Mouse (Mus musculus): Measurements from ENCODE around the gene Plcb1.

The Plcb1 gene

DNA sequence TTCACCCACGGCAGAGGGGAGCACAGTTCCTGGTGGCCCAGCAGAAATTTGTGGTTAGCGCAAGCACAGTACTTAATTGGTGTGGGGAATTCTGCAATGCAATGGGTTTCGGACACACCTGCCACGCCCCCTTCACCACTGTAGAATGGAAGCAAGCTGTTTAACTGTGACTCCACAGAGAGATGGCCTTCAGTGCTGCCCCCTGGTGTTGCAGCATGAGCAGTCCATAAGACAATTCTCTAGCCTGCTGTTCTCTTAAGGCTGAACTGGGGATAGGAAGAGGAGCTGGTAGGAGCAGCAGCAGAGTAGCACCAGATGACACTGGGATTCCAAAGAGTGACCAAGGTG, 538.1 kb downstream of the Plcb1 start:
- peak; percentile 90 to 94 for DNase-seq

DNA sequence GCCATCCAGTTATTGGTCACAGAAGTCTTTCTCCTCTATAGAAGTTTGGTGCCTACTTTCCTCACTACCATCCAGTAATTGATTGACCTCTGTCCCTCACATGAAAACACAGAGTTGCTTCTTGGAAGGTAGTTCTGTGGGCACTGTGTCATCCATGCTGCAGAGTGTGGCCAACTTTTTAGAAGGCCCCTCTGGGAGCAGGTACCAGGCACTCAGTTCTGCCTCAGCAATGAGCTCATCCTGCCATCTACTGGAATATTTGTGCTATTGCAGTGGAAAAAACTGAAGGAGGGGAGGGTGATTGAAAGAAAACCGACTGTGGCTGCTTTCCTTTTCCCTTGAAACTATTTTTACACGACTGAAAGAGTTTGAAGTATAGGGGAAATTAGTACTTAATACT, 542.9 kb downstream of the Plcb1 start:
- DNase-seq: peak; percentile 17 to 53

DNA sequence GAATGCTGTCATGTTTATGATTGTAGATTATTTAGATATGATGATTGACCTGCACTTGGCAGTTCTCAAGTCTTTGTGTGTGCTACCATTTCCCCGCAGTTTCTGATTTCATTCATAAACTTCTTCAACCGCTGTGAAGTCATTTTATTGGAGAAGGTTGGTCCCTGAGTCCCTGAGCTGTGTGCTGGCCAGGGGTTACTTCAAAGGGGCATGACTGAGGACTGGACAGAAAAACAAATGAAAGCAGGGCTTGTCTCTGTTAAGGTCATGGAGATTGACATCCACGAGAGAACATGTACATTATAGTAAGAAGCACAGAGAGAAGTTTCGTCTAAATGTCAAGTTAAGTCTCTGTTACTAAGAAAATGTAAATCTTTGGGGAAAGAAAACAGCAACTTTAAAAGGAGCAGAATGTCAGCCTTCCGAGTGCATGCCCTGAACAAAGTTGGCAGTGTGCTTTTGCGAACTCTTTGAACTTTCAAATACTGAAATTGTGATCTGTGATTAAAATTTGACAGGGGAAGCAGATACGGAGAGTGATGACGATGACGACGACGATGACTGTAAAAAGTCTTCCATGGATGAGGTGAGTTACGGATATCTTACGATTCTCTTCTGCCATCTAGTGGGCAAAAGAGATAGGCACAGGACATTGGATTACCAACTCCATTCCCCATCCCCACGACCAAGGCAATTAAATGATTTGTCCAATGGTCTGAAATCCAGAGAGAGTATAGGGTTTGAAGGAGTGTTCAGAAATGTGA, 544.1 kb downstream of the Plcb1 start:
- peak; percentile 29 to 61 for DNase-seq

DNA sequence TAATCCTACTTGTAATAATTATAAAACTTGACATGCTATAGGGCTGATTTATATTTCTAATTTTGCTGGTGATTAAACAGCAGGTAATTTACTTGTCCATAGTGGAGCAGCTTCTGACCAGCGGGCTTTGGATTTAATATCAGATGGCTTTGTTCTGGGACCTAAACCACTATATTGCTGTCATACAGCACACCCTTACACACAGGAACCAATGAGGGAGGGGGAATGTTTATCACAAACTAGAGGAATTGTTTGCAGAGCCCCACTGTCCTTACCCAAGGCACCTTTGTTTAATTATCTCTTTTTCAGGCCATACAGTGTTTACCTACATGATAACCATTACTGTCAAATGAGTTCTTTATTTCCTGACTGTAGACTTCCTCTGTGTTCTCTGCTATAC, 546.0 kb downstream of the Plcb1 start:
- no peak for DNase-seq

DNA sequence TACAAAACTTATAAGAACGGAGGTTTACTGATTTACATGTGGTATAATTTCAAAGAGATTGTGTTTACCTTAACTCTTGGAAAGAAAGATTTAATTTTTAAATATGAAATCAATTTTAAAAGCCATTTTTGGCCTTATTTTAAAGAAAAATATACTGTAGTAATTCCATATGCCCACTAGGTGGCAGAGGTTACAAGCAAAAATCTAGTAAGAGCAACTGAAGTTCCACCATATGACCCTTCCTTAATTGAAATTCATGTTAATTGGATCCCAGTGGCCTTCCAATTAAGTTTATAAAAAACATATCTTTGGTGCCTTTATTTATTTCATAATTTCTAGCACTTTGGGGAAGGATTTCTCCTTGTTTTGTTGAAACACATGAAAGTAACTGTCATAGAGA, 570.4 kb downstream of the Plcb1 start:
- DNase-seq: no peak

DNA sequence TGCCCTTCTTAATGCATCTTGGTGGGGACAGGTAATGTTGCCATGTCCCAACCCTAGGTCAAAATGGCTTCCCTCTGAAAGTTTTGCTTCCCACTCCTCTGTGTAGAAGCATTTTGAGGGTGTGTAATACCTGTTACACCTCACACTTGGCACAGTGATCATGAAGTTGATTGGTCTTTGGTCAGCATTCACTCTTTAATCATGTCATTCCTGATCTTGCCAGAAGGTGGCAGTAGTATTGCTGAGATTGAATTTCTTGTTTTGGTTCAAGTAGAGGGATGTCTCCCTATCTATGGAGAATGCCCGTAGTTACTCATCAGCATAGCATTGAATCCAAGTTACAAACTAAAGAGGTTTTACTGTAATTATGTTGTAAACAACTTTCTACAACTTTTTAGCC, 575.9 kb downstream of the Plcb1 start:
- peak in 1 of 2 experiments; percentile 37 for DNase-seq

DNA sequence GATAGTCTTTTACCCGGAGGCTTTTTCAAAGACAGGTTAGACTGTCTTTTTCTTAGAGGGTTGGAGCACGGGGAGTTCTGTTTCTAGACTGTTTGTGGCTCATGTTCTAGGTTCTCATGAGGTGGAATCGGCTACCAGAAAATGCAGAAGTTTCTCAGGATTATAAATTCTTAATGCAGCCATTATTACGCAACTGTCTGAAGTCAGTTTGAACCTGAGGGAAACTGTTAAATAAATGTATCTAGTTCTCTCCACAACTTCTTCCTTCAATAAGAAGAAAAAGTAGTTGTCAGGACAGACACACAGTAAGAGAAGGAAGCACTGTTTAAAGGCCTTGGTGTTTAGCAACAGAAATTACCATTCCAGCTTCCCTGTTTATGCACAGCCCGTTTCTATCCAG, 577.1 kb downstream of the Plcb1 start:
- DNase-seq: no peak

DNA sequence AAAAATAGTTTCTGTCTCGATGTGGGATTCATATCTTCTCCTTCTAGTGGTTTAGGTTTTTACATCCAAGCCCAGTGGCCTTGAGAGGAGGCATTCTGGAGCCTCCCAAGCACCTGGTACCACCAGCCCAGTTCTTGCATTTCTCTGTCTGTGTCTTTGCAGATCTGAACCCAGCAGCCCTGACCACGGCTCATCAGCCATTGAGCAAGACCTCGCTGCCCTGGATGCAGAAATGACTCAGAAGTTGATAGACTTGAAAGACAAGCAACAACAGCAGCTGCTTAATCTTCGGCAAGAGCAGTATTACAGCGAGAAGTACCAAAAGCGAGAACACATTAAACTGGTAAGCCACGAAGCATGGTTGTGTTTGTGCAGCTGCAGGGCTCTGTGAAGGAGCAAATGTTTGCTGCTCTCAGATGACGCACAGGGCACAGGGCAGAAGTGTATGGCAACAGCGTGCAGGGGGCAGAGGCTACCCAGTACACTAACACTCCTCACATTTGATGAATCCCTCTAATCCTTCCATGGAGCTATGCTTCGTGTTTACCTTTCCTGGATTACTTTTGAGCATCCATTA, 584.5 kb downstream of the Plcb1 start:
- DNase-seq: no peak

DNA sequence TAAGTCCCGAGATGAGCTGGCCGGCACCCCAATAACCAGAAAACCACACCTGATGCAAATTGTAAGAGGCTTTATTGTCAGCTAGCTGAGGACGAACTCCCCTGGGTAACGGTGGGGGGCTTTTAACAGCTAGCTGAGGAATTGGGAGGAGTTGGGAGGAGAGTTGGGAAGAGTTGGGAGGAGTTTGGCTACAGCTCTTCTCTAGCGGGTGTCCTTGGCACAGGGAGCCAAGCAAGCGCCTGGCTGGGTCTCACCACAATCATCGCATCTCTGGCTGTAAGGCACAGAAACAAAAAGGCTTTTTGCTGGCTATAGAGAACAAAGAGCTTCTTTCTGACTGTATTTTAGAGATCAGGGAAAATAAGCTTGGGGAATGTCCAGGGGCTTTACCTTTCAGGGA, 594.9 kb downstream of the Plcb1 start:
- peak in 1 of 2 experiments; percentile 8 for DNase-seq

DNA sequence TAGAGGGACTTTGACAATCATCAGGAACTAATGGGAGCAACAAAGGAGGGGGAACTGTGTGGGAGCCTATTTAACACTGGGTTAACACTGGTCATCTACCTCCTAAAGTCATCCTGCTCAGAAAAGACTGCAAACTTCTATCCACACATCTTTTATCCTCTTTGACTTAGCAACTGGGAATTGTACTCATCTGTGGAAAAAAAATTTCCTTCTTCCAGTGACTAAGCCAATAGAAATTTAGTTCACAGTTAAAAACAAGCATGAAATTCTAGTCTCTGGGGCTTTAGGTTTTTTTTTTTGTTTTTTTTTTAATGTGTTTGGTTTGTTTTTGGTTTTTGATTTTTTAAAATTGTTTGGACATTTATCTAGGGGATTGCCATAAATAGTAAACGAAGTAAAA, 595.5 kb downstream of the Plcb1 start:
- DNase-seq: no peak

DNA sequence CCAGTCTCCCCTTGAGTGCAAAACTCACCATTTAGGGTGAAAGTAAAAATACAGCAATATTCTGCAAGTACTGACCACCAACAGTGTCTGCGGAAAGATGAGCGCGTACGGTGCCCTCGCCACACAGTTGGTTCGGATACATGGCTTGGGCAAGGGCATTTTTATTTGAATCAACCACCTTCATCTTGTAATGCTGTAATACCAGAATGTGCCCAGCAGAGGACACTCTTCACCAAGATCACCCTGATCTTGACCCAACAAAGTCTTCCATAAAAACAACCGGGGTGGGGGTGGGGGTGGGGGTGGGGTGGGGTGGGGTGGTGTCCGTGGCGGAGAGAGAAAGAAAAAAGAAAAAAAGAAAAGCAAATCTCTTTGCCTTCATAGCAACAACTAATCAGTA, 602.1 kb downstream of the Plcb1 start:
- DNase-seq: peak; percentile 28 to 61

DNA sequence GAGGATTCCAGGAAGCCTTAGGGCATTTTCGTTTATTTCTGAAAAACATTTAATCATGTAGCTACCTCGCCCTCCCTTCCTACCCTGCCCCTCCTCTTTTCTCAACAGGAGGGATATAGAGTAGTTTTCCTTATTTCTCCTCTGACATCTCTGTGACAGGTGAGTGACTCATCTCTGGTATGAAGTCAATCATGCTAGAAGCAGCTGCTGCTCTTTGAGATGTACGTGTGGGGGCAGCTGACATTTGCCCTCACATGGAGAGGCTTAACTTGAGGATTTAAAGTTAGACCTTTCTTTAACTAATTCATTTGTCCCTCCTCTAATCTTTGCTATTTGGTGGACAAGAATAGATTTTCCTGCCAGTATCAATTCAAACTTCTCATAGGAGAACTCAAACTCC, 608.8 kb downstream of the Plcb1 start:
- no peak for DNase-seq

DNA sequence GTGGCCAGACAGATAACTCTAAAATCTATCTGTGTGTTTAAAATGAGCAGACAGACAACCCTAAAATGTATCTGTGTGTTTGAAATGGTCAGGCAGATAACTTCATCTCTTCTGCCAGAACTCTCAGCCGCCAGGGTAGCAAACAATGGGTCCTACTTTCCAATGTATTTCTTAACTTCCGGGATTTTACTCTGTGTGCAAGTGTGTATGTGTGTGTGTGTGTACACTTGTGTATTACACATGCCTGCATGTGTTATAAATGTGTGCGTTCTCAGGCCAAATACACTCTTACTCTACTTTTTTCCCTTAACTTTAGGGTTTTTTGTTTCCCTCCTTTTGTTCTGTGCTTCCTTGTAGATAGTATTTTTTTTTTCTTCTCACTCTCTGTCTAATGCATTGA, 610.5 kb downstream of the Plcb1 start:
- no peak for DNase-seq

DNA sequence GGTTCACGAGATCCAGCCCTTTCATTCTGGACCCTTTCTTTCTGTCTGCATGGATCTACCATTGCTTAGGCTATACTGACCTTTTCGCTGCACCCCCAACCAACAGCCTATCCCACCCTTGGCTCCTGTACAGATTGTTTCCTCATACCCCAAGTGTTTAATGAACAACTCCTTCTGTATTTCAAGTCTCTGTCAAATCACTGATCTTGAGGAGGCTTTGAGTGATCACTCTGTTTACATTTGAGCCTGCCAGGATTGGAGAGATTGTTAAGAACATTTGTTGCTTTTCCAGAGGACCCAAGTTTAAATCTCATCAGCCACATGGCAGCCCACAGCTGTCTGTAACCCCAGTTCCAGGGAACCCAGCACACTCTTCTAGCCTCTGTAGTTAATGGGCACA, 612.1 kb downstream of the Plcb1 start:
- no peak for DNase-seq

DNA sequence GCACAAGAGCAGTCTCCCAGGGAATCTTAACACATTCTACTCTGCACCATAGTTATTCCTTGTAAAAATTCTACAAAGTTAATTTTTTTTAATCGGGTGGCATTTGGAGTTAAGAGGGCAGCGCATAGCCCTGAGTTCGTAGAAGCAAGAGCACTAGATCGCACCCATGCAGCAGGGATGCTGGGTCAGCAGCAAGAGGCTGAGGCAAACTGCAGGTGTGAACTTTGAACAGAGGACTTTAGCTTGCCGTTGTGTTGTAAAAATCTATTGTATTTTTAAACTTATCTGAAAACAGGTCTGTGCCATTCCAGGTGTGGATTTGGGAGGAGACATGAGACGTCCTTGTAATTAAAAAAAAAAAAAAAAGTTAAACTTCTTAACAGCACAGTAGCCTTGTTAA, 613.9 kb downstream of the Plcb1 start:
- no peak for DNase-seq

DNA sequence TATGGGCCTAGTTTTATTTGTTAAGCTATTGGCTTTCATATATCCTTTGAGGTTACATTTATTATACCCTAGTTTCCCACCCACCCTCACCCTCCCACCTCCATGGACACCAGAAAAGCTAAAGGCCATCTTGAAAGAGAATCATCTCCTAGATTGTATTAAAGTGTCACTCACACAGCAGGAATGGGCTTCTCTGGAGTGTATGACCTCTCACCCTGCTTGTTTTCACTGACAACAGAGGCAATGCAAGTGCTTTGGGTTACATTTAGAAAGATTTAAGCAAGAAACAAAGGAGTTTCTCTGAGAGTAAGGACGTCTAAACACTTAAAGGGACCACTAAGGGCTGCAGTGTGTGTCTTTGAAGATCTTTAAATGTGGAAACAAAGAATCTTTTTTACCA, 617.0 kb downstream of the Plcb1 start:
- DNase-seq: no peak

DNA sequence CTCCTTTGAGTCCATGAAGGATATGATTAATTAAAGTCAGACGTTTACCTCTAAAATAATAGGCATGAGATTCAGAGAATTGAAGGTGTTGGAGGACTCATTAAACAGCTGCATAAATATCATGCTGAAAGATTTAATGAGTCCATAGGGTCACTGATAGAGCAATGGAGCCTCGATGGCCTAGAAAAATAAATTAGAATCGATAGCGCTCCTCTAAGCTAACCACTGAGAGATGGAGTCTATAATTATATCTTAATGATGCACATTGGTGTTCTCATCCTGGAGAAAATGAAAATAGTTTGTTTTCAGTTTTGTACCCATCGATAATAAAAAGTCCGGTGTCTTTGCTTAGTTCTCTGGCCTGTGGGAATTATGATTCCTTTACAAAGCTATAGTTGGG, 617.5 kb downstream of the Plcb1 start:
- no peak for DNase-seq

DNA sequence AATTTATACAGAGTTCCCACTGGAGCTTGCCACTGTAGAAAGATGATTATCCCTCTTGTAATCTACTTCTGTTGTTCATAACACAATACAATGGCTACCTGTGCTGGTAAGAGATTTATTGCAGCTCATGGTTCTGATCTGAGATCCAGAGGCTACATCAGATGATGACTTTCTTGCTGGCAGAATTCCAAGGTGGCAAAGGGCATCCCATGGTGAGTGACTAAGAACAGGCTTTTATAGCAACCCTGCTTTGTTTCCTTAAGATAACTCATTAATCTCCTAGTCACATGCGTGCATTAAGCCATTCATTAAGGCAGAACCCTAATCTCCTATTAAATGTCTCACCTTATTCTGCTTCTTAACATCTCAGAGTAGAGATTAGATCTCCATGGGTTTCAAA, 618.2 kb downstream of the Plcb1 start:
- DNase-seq: no peak

DNA sequence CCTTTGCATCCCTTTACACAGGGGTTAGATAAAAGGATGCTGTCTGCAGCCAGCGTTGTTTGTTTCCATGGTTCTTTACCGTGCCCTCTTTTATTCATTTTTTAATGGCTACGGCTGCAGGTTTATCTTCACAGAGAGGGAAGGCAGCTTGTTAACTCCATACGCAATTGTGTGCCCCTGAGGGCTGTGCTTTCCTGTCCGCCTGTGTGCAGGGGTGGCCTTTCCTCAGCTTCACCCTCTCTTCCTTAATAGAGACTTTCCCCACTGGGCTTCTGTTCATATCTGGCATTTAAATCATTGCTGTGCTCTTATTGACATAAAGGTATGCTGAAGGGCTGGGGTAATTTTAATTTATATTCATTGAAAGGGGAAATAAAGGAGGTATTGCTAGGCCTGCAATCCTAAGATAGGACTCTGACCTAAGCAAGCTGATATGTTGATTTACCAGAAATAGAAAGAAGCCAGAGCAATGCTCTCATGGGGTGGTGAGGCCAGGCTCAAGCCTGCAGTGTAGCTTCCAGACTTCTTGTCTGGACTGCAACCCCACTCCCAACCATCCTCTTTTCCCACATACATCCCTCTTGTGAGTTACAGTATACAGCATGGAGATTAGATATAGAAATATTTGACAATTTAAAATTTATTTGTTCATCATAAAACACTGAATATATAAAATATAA, 623.7 kb downstream of the Plcb1 start:
- no peak for DNase-seq

DNA sequence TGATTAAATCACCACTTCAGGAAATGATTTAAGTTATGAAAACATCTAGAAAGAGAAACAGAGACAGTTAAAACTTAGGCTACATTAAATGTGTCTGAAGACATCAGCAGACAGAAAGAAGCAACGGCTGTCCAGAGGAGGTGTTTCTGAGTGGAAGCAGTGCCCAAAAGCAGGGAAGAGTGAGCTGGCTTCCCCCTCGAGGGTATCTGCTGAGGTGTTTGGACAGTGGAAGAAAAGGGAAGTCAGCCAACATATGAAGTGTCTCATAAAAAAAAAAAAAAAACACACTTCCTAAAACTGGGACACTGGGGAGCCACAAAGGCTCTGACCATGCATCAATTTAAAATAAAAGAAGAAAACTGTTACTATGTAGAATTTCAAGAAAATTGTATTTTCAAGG, 625.8 kb downstream of the Plcb1 start:
- no peak for DNase-seq

DNA sequence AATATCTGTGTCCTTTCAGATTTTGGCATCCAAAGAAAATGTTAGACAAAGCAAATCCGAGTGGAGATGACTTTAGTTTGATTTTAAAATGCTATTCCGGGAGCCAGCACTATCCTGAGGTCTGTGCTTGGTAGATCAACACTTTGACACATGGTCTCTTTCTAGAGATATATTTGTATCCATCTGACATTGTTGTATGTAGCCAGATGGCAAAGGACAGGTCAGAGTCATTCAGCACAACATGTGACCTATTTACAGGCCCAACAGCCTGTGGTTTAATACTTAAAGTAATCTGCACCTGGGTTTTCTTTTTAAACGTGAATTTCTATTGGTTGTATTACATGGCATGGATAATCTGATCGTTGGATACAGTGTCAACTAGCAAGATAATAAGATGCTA, 629.3 kb downstream of the Plcb1 start:
- DNase-seq: peak in 1 of 2 experiments; percentile 18

DNA sequence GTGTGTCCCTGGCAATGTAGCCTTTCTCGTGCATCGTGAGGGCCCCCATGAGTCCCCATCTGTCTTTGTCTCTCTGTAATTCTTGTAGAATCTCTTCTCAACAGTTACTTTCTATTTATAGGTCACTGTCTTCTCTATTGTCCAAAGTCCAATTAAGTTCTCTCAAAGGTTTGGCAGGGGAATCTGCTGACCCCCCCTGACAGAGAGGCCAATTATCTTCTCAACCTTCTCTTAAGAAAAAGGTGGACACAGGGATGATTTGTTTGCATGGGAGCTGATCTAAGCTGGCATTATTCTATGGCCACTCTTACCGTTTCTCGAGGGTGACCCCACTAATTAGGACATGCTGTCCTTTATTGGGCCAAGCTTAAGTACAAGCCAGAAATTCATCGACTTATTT, 633.4 kb downstream of the Plcb1 start:
- no peak for DNase-seq

DNA sequence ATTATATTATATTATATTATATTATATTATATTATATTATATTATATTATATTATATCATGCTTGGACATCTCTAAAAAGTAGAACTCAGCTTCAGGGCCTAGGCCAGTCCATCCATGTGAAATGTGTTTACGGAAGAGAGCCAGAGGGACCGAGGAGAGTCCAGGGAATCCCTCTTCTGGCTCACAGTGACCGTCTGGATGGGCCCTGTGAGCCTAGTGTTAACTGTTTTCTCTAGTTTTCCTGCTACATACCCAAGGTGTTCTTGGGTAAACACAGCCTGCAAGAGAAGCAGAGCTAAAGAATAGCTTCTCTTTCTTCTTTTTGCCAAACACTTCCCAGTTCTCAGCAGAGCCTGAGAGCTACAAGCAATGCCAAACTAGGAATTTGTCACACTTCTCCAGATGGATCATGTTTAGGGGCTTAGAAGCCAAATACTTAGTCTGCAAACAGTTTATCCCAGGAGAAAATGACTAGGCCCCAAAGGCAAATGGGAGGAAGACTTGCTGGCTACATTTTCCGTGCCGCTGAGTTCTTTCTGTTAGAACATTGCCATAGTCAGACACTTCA, 649.2 kb downstream of the Plcb1 start:
- DNase-seq: no peak

DNA sequence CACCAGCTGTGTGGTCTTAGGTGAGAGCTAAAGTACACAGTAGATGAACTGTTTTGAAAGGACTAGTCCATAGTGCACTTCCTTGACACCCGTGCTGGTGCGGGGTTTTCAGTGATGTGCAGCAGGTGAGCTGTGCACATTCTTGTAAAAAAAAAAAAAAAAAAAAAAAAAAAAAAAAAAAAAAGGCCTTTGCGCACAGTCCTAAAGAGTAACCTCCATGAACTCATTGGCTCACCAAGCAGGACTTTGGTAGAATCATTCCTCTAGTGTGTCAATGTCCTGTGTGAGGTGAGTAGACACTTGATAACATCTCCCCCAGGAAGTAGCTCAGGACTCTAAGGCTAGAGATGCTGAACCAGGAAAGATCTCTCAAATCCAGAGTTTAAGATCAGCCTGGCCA, 653.2 kb downstream of the Plcb1 start:
- DNase-seq: no peak

Data from cerebellum, postnatal 25 days (tissue).